Mouse (Mus musculus) cerebellum, postnatal 10 days (tissue): ENCODE measurements around the gene Nav3.
"Not testable (repeated sequence)": the region's sequence is repeated elsewhere in the genome, so short reads cannot be mapped to it uniquely, and the experiment has no call there.

Experiments
- DNase-seq, 2 experiments: peaks; one replicate each; pipeline ENCODE4 v3.0.0; 2021; ENCODE audit warnings: mixed read lengths in 2 of 2

The Nav3 gene

DNA sequence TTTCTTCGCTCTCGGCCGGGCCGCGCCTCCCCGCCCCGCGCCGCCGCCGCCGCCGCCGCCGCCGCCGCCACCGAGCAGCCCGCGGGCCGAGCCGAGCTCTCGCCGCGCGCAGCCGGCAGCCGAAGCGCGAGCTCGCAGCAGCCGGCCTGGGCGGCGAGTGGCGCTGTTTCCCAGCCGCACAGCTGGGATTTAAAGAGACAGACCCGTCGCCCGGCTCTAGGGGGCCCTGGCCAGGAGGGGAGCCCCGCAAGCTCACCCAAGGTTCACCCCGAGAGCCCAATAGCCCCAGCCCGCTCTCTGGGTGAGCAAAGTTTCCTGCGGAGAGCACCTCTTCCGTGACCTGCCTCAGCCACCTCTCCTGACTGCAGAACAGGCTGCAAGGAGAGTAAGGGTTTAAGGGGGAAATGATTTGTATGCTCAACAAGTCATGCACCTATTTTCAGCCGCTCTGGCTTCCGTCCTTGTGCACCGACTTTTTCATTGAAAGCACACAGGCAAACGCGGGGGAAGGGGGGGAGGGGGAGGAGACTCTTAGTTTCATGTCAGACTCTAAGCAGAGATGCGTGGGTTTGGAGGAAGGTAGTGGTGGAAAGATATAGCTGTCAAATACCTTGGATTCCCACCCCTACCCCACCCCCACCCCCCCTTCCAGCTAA lies at the start of gene Nav3:
TSS of gene Nav3 (minus strand) at position 367 of the 656 bp plus-strand sequence.
- peak; percentile 83 to 87 for DNase-seq

DNA sequence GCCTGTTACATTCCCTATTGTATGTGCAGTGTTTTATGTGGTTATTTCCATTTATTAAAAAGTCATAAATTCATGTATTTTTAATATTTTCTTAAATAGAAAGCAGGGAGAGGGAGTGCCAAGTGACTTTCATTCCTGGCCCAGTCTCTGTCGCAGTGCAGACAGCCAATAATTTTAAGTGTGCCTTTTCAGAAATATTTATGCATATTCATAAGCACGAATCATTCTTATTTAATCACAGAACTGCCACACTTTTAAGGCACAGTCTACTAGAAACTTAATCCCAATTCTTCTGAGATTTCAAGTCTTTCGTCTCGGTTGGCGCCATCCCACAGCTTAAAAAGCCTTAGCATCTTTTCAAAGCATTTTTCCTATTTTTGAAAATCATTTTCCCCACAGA lies 29.3 kb upstream of the Nav3 start:
- no peak for DNase-seq

DNA sequence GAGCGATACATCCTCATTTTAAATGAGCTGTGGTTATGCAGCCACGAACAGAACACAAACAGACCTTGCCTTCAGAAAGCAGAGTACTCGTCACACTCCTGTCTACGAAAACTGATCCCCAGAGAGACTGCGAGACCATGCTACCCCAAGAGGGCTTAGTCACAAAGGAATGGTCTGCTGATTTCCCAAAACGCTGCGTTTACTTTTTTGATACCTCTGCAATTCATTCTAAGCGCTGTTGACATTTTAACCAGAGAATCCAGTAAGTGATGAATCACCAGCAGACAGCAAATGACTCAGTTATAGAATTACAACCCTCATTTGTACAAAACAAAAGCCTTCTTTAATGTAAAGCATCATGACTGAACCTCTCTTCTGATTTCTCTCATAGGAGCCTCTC lies 28.8 kb upstream of the Nav3 start:
- DNase-seq = no peak

DNA sequence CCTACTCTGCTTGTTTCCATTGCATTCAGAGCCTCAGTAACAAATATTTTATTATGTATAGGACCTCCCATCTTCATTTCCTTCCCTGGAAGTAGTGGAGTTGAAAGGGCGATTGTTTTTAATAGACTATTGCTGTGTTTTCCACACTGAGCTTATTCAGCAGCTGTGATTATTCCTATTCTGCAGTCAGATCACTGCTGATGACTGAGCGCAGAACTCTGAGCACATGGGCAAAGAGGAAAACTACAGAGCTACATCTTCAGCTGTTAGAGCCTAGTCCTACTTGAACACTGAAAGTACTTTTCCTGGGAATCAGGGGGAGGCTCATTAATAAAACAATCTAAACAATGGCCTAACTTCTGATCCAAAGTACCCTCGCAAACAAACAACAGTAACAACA lies 23.2 kb upstream of the Nav3 start:
- DNase-seq = no peak

DNA sequence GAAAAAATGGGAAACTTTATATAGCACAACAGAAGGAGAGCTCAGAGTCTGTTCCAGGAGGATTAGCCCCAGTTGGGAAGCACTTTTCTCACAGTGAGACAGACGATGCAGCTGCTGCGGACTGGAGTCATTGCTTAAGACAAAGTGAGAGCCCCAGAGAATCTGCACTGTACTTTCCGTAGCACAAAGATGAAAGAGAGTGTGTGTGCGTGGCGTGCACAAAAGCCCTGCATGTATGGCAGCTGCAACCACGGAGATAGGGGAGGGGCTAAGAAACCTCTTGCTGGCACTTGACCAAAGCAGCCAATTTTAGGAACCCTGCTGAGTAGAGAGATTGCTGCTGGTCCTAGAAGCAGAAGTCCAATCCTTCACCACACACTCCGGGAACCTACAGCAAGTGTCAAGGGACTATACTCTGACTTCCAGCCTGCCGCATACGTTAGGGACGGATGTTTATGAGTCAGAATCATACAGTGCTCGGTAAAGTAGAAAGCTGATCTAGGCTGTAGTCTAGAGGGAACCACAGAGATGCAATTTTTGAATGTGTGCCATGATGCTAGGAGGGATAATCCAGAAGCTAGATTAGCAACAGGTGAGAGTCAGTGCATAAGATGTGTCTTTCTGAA lies 21.8 kb upstream of the Nav3 start:
- peak; percentile 30 to 38 for DNase-seq

DNA sequence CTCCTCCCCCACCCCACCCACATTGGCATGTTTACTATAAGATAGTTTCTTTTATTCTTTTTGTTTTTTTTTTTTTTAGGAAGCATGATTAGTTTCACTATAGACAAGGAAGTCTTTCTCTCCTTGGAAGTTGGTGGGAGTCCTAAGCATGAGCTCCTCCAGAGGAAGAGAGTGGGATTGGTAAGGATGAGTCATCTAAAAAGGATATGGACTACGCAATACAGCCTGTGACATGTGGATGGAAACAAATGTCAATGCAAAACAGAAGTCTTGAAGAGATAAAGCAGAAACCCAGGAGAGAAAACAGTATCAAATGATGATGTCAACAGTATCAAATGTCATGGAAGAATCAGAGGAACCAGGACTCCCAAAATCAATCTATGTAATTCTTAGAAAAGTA lies 18.1 kb upstream of the Nav3 start:
- no peak for DNase-seq

DNA sequence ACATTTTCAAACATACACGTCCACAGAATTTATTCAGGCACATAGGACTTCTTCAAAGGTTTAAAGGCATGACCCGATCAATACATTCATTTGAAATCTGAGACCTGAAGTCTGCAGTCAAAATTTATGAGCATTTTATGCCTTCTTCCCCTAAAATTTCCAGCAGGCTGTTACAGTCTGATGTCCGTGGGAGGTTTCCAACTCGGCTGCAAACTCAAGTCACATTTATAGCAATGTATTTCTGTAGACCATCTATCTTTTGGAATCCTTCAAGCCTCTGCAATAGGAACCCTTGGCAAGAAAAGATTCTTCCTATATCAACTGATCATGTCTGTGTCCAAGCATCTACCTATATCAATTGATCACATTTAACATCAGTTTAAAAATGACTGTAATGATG lies 13.4 kb upstream of the Nav3 start:
- no peak for DNase-seq

DNA sequence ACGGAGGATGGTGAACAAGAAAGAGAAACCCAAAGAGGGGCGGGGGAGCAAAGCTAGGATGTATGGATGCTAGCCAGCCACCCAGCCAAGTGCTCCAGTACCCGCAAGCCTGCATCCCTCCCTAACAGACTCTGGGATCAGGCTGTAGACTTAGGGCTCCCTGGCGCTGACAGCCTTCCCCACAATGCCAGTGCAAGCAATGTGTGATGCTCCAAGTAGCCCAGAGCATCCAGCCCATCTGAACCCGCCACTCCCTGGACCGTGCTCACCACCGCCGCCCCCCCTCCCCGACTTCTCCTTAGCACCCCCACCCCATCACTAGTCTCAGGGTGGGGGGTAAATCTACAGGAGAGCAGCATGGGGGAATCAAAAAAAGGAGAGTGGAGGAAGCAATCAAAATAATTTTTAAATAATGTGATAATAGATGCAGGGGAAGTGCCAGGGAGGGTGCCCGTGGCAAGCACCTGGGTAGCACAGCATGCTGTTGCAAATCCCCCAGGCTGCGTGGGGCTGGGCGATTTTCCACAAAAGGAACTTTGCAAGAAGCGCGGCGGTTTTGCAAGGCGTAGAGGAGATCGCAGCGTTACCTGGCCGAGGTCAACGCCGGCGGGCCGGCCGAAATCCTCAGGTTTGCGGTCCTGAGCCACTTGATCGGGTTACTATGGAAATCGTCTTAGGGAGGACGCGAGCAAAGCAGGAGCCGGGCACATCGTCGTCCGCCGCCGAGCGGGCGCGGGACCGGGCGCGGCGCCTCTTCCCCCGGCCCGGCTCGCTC lies 754 bp downstream of the Nav3 start:
- DNase-seq = peak; percentile 79 to 85

DNA sequence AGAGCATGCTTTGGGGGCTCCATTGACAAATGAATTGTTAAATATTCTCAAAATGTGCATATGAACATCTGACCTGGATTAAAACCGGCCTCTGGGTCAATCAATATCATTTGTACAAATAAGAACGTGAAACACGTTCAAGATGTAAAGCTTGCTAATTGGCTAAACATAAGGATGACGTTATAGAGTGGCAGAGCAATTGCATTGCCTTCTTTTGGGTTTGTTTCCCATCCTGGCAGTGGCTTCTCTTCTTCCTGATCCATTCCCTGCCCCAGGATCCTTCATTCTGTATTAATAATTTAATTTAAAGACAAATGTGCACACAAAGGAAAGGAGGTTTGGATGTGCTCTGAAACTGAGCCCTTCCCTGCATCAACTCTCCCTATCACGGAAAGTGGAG lies 2.4 kb downstream of the Nav3 start:
- DNase-seq = no peak

DNA sequence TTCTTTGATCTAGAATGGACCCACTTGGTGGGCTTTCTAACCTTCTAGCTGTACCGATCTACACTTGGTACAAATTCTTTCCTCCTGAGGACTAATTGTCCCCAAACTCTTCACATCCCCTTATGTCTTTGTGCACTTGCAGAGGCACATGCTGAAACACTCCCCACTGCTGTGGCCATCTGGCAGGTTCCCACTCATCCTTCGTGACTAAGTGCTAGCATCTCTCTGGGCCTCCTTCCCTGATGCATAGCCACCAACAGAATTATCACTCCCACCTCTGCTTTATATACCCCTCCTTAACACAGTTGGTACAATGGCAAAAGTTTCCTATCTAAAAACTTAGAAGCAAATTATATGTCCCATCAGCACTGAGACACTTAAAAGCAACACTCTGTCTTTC lies 15.6 kb downstream of the Nav3 start:
- peak; percentile 43 to 66 for DNase-seq

DNA sequence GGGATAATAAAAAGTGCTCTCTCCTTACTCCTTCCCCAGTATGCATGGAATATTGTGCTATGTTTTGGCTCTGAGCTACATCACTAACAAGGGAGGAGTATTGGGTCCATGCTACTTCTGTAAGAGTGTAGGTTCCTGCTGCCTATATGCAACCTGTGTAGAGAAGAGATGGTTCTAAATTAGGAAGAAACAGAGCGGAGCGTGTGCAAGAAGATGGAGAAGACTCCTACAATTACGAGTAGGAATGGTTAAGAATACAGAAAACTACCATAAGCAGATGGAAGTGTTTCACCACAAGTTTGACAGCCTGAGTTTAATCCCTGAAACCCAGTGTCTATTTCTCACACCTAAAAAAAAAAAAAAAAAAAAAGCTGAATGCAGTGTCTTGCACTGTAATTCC lies 24.9 kb downstream of the Nav3 start:
- no peak for DNase-seq

DNA sequence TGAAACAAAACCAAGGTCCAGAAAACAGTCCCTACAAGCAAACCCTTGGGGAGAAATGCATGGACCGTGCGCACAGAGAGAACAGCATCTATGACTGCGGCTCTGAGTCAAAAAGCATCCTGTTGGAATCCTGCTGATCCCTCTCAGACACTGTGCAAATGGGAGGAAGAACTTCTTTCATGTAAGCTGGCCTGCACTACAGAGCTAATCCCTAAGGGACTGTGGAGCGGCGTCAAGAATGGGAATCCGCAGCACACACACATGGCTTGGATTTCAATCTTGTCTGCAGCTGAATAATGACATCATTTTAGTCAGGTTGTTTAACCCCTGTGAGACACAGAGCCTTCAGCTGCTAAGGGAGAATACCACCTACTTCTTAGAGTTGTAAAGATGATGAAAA lies 26.4 kb downstream of the Nav3 start:
- peak in 1 of 2 experiments; percentile 18 for DNase-seq

DNA sequence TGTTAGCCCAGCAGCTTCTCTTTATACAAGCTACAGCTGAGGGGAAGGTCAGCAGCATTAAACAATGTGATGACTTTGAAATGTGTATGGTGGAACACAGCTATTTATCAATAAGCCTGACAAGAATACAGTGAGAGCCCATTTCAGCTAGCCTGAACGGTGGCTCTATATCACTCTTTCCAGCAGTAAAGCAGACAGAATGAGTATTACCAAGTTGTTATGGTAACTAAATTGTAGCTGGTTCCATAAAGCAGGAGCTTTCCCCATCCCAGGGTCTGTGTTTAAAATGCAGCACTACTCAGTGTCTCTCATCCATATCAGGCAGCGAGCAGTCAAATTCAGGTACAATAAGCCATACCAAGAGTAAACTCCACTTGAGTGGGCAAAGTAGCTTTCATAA lies 27.0 kb downstream of the Nav3 start:
- DNase-seq = no peak

DNA sequence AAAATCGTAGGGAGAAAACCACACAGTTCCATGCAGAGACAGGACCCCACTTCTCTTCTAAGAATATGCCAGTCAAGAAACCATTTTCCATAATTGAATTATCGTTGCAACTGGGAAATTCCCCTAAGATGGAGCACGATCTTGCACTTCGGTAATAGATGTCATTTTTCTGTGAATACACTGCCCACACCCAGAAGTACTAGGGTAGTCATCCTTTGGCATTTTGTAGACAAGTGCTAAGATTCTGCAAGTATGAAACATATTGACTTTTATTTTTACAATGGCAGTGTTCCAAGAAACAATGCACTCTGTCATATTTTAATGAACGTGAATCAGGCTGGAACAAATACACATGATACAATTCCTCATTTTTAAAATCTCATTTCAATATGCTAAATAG lies 34.5 kb downstream of the Nav3 start:
- DNase-seq = no peak

DNA sequence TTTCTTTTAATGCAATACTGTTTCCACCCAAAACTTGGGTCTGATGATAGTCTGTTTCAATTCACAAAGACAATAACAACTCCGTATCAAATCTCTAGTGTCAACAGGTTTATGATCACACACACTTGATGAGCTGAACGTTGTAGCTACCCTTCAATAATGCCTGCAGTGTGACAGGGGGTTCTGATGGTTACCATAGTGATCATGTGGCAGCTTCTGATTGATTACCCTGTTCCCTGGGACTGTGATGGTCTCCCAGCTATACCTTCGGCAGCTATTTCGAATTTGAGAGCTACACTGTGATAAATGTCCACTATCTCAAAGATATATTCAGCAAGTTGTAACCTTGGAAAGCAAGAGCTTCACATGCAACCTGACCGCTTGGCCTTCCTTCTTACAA lies 39.0 kb downstream of the Nav3 start:
- DNase-seq = no peak

DNA sequence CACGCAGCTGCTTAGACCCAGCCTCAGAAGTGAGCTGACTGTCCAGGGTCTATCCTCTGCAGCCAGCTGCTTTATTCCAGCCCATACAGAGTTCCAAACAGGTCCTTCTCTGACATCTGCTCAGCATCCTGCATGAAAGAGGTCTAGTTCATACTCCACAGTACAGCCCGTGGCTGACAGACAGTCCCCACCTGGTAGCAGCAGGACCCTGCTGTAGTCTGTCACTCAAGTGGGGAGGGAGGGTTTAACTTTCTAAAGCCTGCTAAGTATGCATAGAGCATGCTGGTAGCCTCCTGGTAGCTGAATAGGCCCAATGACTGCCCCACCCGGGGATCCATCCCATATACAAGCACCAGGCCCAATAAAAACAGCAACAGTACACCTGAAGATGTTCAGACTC lies 40.4 kb downstream of the Nav3 start:
- DNase-seq = no peak

DNA sequence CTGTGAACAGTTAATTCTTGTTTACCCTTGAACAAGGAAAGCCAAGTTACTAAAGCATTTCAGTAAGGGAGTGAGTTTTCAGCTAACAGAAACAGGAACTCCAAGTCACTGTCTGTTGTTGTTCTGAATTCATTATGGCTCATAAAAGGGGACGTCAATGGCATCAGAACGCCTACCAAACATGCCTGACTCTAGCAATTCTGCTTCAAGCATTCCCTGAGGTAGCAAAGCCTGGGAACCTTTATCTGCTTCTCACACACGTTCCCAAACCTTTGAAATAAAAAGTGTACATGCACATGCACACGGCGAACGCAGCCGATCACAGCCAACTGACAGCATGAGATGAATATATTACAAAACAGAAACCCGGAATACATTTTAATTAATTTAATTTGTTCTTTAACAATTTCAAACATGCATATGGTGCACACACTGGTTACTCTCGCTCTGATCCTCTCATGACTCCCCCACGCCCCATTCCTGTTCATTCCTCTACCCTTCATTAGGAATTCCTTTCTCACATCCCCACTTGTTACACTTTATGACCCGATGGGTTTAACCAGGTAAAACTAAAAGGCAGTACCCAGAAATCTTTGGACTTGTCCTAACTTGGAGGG lies 42.6 kb downstream of the Nav3 start:
- DNase-seq = no peak

DNA sequence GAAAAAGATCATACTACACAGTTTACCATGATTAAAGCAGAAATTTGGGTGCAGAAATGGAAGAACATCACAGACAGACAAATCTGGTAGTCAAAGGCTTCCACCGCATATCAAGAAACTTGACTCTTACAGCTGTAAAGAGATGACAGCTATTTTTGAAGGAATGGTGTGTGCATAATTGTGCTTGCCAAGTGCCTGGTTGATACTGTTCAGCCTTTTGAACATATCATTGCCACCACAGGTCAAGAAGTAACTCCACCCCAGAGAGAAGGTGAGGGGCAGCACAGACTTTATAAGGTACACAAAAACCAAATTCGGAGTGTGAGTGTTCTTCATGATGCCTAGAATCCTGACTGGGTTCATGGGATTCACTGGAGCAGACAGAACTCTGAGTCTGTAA lies 53.1 kb downstream of the Nav3 start:
- DNase-seq = no peak

DNA sequence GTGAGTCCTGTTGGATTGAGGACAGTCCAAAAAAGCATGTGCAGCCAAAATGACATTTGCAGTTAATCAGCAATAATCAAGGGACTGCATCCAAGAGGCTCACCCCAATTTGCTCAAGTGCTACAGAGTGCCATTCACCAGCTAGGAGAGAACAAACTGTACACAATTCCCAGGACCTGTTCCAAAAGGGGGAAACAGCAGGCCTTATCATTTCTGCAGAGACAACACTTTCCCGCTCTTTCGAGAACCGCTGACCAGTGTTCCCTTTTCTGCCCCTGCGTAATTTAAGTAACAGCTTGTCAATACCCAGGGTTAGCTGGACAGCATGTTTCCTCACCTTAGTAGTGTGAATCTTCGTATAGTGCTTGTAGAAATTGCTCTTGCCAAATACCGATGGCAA lies 55.4 kb downstream of the Nav3 start:
- DNase-seq = no peak

DNA sequence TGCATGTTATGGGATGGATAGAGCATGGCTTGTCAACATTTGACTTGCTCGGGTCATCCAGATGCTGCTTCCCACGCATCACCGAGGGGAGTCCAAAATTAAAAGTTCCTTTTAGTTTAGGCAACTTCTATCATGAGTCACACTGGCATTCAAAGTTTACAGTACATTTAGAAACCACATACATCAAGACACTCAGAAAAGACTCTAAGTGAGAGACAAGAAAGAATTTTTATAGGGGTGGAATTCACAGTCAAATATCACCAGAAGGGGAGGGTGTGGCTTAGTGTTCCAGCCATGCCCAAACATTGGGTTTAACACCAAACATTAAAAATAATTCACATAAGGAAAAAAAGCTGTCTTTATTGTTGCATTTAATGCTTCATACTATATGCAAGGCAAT lies 57.4 kb downstream of the Nav3 start:
- DNase-seq = no peak

DNA sequence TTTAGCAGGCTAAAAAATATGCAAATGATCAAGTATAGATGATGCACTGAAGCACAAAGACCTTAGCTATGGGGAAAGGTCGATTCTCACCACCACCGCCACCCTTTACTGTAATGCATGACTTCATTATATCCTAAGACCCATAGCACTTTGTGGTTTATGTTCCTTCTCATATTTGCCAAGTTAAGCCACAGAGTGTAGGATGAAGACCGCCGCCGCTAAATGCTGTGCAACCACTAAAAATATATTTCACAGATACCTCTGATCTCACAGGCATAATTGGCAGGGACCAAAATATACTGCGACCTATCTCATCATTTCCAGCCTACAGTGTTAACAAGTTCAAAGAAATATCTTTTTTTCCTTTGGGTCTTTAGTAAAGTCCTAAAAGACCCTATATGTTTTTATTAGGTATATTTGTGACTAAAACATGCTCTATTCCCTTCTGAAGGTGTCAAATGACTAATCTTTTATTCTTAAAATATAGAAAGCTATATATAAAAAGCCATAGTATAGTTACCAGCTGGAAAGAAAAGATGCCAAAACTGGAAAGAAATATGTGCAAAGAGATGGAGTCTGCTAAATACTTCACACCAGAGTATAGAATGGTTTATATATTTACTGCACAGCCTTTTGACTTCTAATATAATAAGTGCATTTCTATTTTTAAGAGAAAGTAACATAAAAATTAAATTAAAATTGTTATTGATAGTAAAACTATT lies 69.4 kb downstream of the Nav3 start:
- DNase-seq = no peak

DNA sequence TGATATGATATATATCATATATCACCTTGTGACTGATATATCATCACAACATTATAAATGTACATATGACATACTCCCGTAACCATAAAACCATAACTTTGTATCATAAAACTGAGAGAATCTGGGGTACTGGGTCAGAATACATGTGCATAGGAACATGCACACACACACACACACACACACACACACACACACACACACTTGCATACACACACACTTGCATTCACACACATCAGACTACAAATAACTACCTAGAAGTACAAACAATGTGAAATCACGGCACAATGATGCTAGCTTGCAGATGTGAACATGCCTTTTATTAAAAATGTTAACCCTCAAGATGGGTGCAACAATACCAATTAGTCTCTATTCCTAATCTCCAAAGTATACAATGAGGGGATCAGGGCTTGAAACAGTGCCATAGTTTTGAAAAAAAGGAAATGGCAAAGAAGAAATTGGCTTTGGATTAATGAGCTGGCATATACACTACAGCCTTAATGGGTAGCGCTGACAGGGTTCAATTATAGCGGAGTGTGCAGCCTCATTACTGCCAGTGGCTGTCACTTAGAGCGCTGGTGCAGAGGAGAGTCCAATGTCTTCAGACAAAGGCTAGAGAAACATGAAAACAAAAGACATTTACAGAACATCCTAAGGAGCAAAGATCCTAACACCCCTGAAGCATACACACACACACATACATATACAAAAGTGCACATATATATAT lies 72.3 kb downstream of the Nav3 start:
- DNase-seq = not testable (repeated sequence)
